Mouse (Mus musculus): Measurements from ENCODE around the gene Brinp3. TPM values are rescaled to one million over a fixed set of nuclear protein-coding genes. Genes with fewer than 3 reads are reported as not detected.

Gene Brinp3
- total and polyA plus RNA-seq, 2 experiments from 2014 or later, result 32.2 to 59.0 TPM

- 68% methylated on average over 2 of the region's 2 CpGs for WGBS
- H3K36me3 ChIP-seq (ENCODE audit: insufficient read depth), result no peaks in the 10 kb centered on the region
- no peak overlapping the region for H3K27ac ChIP-seq (ENCODE audit: low read depth, low read length)
- no peak overlapping the region for H3K9ac ChIP-seq
- ATAC-seq, result no peak
- no peaks in the 10 kb centered on the region for H3K27me3 ChIP-seq (ENCODE audit: insufficient read depth, low read length)
- H3K4me2 ChIP-seq (ENCODE audit: low read depth), result no peak overlapping the region
- peak; percentile 35 for TF ChIP-seq CTCF (IDR thresholded peaks at IDR 0.05; ENCODE audit: low read depth)
- H3K4me3 ChIP-seq (ENCODE audit: low read depth, low read length), result no peak overlapping the region
- no peaks in the 10 kb centered on the region for H3K4me1 ChIP-seq (ENCODE audit: insufficient read depth)
- DNase-seq, result peak; percentile 32
- no peaks in the 10 kb centered on the region for H3K9me3 ChIP-seq (ENCODE audit: low read length)
These were observed 20.8 kb downstream of the Brinp3 start for GRCm38 (mm10) chr1:146515377-146515776.

DNA sequence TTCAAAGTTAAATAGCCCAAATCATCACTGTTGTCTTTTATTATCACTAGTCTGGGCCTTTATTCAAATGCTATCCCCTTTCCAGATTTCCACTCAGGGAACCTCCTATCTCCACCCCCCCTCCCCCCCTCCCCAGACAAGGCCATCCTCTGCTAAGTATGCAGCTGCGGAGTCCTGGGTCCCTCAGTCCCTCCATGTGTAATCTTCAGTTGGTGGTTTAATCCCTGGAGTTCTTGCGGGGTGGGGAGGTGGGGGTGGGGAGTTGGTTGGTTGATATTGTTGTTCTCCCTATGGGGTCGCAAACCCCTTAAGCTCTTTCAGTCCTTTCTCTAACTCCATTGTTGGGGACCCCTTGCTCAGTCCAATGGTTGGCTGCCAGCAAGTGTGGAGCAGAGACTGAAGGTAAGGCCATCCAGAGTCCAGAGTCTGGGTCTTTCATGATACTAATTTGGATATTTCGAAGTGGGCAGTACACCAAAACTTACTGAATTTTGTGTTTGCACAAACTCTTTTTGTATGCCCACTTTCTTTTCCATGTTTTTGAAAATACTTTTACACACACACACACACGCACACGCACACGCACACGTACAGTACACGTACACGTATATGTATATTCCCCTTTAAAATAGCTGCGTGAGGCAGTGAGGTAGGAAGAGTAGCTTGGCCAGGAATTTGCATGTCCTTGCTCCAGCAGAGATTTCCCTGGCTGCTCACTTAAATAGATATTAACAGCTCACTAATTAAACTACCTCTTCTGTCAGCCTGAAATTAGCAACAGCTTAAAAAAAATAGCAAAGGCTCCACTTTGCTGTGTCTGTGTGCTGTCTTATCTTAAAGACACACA lies 29.4 kb downstream of the Brinp3 start:
- ATAC-seq (no peak), DNase-seq (no peak)
- Histone ChIP-seq H3K27ac (ENCODE audit: low read depth, low read length) (no peak overlapping the region), H3K9ac (no peak overlapping the region), H3K4me1 (ENCODE audit: insufficient read depth) (no peaks in the 10 kb centered on the region), H3K9me3 (ENCODE audit: low read length) (no peaks in the 10 kb centered on the region), H3K27me3 (ENCODE audit: insufficient read depth, low read length) (no peaks in the 10 kb centered on the region), H3K36me3 (ENCODE audit: insufficient read depth) (no peaks in the 10 kb centered on the region), H3K4me2 (ENCODE audit: low read depth) (no peak overlapping the region), H3K4me3 (ENCODE audit: low read depth, low read length) (no peak overlapping the region)
- no peak for TF ChIP-seq CTCF (IDR thresholded peaks at IDR 0.05; ENCODE audit: low read depth)
- 53% methylated on average over 11 of the region's 11 CpGs for WGBS

- Histone ChIP-seq H3K27ac (ENCODE audit: low read depth, low read length) (no peak overlapping the region), H3K4me1 (ENCODE audit: insufficient read depth) (no peaks in the 10 kb centered on the region), H3K9ac (no peak overlapping the region), H3K27me3 (ENCODE audit: insufficient read depth, low read length) (no peaks in the 10 kb centered on the region), H3K4me3 (ENCODE audit: low read depth, low read length) (no peak overlapping the region), H3K9me3 (ENCODE audit: low read length) (no peaks in the 10 kb centered on the region), H3K36me3 (ENCODE audit: insufficient read depth) (no peaks in the 10 kb centered on the region), H3K4me2 (ENCODE audit: low read depth) (no peak overlapping the region)
- no peak for TF ChIP-seq CTCF (IDR thresholded peaks at IDR 0.05; ENCODE audit: low read depth)
- ATAC-seq (no peak), DNase-seq (no peak)
These were observed 34.0 kb downstream of the Brinp3 start for GRCm38 (mm10) chr1:146528572-146528971.

DNA sequence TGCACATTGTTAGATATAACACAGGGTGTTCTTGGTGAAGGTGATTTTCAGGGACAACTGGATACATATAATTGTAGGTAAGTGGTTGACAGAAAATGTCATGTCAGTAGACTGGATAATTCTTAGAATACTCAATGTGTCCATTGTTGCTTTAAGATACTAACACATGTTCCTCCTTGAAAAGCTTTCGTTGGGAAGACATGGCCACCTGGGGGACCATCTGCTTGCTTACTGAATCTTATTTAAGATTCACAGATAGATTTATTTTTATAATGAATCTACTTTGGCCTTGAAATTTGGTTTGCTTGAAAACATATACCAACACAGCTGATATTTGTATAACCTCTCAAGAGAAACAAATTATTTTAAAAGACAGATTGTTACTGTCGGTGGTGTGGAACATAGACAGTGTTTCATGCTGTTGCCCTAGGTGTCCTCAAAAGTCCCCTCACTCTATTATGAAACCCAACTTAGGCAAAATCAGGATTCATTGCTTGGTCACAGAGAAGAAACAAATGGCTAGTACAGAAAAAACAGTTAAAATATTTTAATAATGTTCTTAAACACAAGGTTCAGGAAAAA lies 52.4 kb downstream of the Brinp3 start:
- Histone ChIP-seq H3K9me3 (ENCODE audit: low read length) (no peaks in the 10 kb centered on the region), H3K4me1 (ENCODE audit: insufficient read depth) (no peaks in the 10 kb centered on the region), H3K9ac (no peak overlapping the region), H3K36me3 (ENCODE audit: insufficient read depth) (no peaks in the 10 kb centered on the region), H3K27ac (ENCODE audit: low read depth, low read length) (no peak overlapping the region), H3K4me3 (ENCODE audit: low read depth, low read length) (no peak overlapping the region), H3K27me3 (ENCODE audit: insufficient read depth, low read length) (no peaks in the 10 kb centered on the region), H3K4me2 (ENCODE audit: low read depth) (no peak overlapping the region)
- TF ChIP-seq CTCF (IDR thresholded peaks at IDR 0.05; ENCODE audit: low read depth), result no peak
- peak; percentile 60; the same call in 1 of the 2 replicates for ATAC-seq
- 52% methylated on average over 2 of the region's 2 CpGs for WGBS
- peak; percentile 62 for DNase-seq

- H3K4me1 ChIP-seq (ENCODE audit: insufficient read depth), result no peaks in the 10 kb centered on the region
- H3K9ac ChIP-seq, result no peak overlapping the region
- H3K27ac ChIP-seq (ENCODE audit: low read depth, low read length), result no peak overlapping the region
- no peak overlapping the region for H3K4me3 ChIP-seq (ENCODE audit: low read depth, low read length)
- H3K4me2 ChIP-seq (ENCODE audit: low read depth), result no peak overlapping the region
- H3K36me3 ChIP-seq (ENCODE audit: insufficient read depth), result no peaks in the 10 kb centered on the region
- ATAC-seq (no peak), DNase-seq (no peak)
- no peaks in the 10 kb centered on the region for H3K27me3 ChIP-seq (ENCODE audit: insufficient read depth, low read length)
- TF ChIP-seq CTCF (IDR thresholded peaks at IDR 0.05; ENCODE audit: low read depth), result no peak
- no peaks in the 10 kb centered on the region for H3K9me3 ChIP-seq (ENCODE audit: low read length)
These were observed 62.4 kb downstream of the Brinp3 start for GRCm38 (mm10) chr1:146556982-146557381.

- DNase-seq (no peak), ATAC-seq (no peak)
- Histone ChIP-seq H3K4me1 (ENCODE audit: insufficient read depth) (no peaks in the 10 kb centered on the region), H3K9ac (no peak overlapping the region), H3K27ac (ENCODE audit: low read depth, low read length) (no peak overlapping the region), H3K4me2 (ENCODE audit: low read depth) (no peak overlapping the region), H3K27me3 (ENCODE audit: insufficient read depth, low read length) (no peaks in the 10 kb centered on the region), H3K4me3 (ENCODE audit: low read depth, low read length) (no peak overlapping the region), H3K9me3 (ENCODE audit: low read length) (no peaks in the 10 kb centered on the region), H3K36me3 (ENCODE audit: insufficient read depth) (no peaks in the 10 kb centered on the region)
- 89% methylated on average over 3 of the region's 3 CpGs for WGBS
- no peak for TF ChIP-seq CTCF (IDR thresholded peaks at IDR 0.05; ENCODE audit: low read depth)
These were observed 67.6 kb downstream of the Brinp3 start for GRCm38 (mm10) chr1:146562144-146562543.

GRCm38 (mm10) chr1:146584181-146584580 lies 89.6 kb downstream of the Brinp3 start:
- Histone ChIP-seq H3K4me3 (ENCODE audit: low read depth, low read length) (no peak overlapping the region), H3K9me3 (ENCODE audit: low read length) (no peaks in the 10 kb centered on the region), H3K27ac (ENCODE audit: low read depth, low read length) (no peak overlapping the region), H3K36me3 (ENCODE audit: insufficient read depth) (no peaks in the 10 kb centered on the region), H3K4me2 (ENCODE audit: low read depth) (no peak overlapping the region), H3K27me3 (ENCODE audit: insufficient read depth, low read length) (no peaks in the 10 kb centered on the region), H3K4me1 (ENCODE audit: insufficient read depth) (no peaks in the 10 kb centered on the region), H3K9ac (no peak overlapping the region)
- TF ChIP-seq CTCF (IDR thresholded peaks at IDR 0.05; ENCODE audit: low read depth), result no peak
- 61% methylated on average over 7 of the region's 7 CpGs for WGBS
- ATAC-seq, result no peak
- no peak for DNase-seq
